Mouse (Mus musculus): ENCODE measurements around the gene Serinc5. TPM values are rescaled to one million over a fixed set of nuclear protein-coding genes. Genes with fewer than 3 reads are reported as not detected.

The Serinc5 gene
- total RNA-seq, 2 experiments from 2014 or later = 44.0 to 56.6 TPM

GRCm38 (mm10) chr13:92611254-92611784 lies 428 bp downstream of the Serinc5 start:
- peak; percentile 74 for ATAC-seq (replicated peaks; ENCODE audit: low FRiP score, poor library complexity, severe bottlenecking)

- no peak for ATAC-seq (replicated peaks; ENCODE audit: low FRiP score, poor library complexity, severe bottlenecking)
Measured at GRCm38 (mm10) chr13:92611917-92612316, 1.0 kb downstream of the Serinc5 start.

GRCm38 (mm10) chr13:92613094-92613493 lies 2.2 kb downstream of the Serinc5 start:
- no peak for ATAC-seq (replicated peaks; ENCODE audit: low FRiP score, poor library complexity, severe bottlenecking)

GRCm38 (mm10) chr13:92615201-92615600 lies 4.3 kb downstream of the Serinc5 start:
- no peak for ATAC-seq (replicated peaks; ENCODE audit: low FRiP score, poor library complexity, severe bottlenecking)

GRCm38 (mm10) chr13:92616459-92616858 lies 5.6 kb downstream of the Serinc5 start:
- no peak for ATAC-seq (replicated peaks; ENCODE audit: low FRiP score, poor library complexity, severe bottlenecking)

GRCm38 (mm10) chr13:92626196-92626595 lies 15.3 kb downstream of the Serinc5 start:
- ATAC-seq (replicated peaks; ENCODE audit: low FRiP score, poor library complexity, severe bottlenecking) = no peak

- ATAC-seq (replicated peaks; ENCODE audit: low FRiP score, poor library complexity, severe bottlenecking) = no peak
Measured at GRCm38 (mm10) chr13:92626725-92627124, 15.8 kb downstream of the Serinc5 start.

- peak; percentile 76 for ATAC-seq (replicated peaks; ENCODE audit: low FRiP score, poor library complexity, severe bottlenecking)
Measured at GRCm38 (mm10) chr13:92629509-92629908, 18.6 kb downstream of the Serinc5 start.

GRCm38 (mm10) chr13:92631450-92631849 lies 20.6 kb downstream of the Serinc5 start:
- ATAC-seq (replicated peaks; ENCODE audit: low FRiP score, poor library complexity, severe bottlenecking) = no peak

GRCm38 (mm10) chr13:92632550-92632949 lies 21.7 kb downstream of the Serinc5 start:
- no peak for ATAC-seq (replicated peaks; ENCODE audit: low FRiP score, poor library complexity, severe bottlenecking)

GRCm38 (mm10) chr13:92635040-92635439 lies 24.1 kb downstream of the Serinc5 start:
- no peak for ATAC-seq (replicated peaks; ENCODE audit: low FRiP score, poor library complexity, severe bottlenecking)

- ATAC-seq (replicated peaks; ENCODE audit: low FRiP score, poor library complexity, severe bottlenecking) = no peak
Measured at GRCm38 (mm10) chr13:92636226-92636909, 25.5 kb downstream of the Serinc5 start.

GRCm38 (mm10) chr13:92636910-92637275 lies 26.0 kb downstream of the Serinc5 start:
- no peak for ATAC-seq (replicated peaks; ENCODE audit: low FRiP score, poor library complexity, severe bottlenecking)

GRCm38 (mm10) chr13:92639093-92640014 lies 28.5 kb downstream of the Serinc5 start:
- ATAC-seq (replicated peaks; ENCODE audit: low FRiP score, poor library complexity, severe bottlenecking) = no peak

- no peak for ATAC-seq (replicated peaks; ENCODE audit: low FRiP score, poor library complexity, severe bottlenecking)
Measured at GRCm38 (mm10) chr13:92644199-92644598, 33.3 kb downstream of the Serinc5 start.

GRCm38 (mm10) chr13:92644753-92645152 lies 33.9 kb downstream of the Serinc5 start:
- ATAC-seq (replicated peaks; ENCODE audit: low FRiP score, poor library complexity, severe bottlenecking) = no peak

GRCm38 (mm10) chr13:92647695-92648094 lies 36.8 kb downstream of the Serinc5 start:
- ATAC-seq (replicated peaks; ENCODE audit: low FRiP score, poor library complexity, severe bottlenecking) = no peak

- no peak for ATAC-seq (replicated peaks; ENCODE audit: low FRiP score, poor library complexity, severe bottlenecking)
Measured at GRCm38 (mm10) chr13:92649111-92649510, 38.2 kb downstream of the Serinc5 start.

GRCm38 (mm10) chr13:92650956-92651355 lies 40.1 kb downstream of the Serinc5 start:
- no peak for ATAC-seq (replicated peaks; ENCODE audit: low FRiP score, poor library complexity, severe bottlenecking)

GRCm38 (mm10) chr13:92652498-92652897 lies 41.6 kb downstream of the Serinc5 start:
- ATAC-seq (replicated peaks; ENCODE audit: low FRiP score, poor library complexity, severe bottlenecking) = no peak

GRCm38 (mm10) chr13:92653283-92653682 lies 42.4 kb downstream of the Serinc5 start:
- ATAC-seq (replicated peaks; ENCODE audit: low FRiP score, poor library complexity, severe bottlenecking) = no peak

Data from erythroid progenitor cell, adult 5-6 weeks (primary cell).